Mouse (Mus musculus): ENCODE measurements around the gene Mfsd4a. TPM values are rescaled to one million over a fixed set of nuclear protein-coding genes. Genes with fewer than 3 reads are reported as not detected.
A peak's percentile ranks its signal among the peaks of the same experiment; 100 is the strongest.

The Mfsd4a gene
- total RNA-seq, 4 experiments from 2014 or later = 29.5 to 40.9 (median 32.2) TPM

DNA sequence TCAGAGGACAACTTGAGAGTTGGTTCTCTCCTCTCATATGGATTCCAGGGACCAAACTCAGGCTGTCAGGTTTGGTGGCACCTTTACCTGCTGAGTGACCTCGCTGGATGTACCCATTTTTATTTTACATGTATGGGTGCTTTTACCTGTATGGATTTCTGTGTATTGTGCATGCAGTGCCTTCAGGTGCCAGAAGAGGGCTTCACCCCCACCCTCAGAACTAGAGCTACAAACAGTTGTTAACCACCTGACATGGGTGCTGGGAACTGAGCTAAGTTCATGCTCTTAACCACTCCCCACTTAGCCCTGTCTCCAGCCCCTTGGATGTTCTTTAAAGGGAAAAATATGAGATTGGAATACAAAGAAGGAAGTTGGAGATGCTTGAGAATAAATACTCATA, 53.1 kb downstream of the Mfsd4a start:
- no peak for DNase-seq

DNA sequence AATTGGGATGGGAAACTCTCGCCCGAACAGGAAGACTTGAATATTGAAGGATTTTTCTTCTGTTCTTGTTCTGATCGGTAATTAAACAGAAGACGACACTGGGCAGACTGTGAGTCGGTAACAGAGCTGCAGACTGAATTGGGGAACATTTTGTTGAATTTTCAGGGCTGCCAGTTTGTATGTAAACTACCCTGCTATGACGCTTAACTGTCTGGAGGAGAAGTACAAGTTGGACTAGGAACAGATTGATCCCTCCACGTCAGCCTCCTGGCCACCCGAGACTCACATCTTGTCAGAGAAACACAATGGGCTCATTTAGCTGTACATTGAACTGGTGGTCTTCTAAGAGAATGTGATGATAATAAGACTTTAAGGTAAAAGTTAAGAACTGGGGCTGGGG, 55.0 kb downstream of the Mfsd4a start:
- DNase-seq = no peak

DNA sequence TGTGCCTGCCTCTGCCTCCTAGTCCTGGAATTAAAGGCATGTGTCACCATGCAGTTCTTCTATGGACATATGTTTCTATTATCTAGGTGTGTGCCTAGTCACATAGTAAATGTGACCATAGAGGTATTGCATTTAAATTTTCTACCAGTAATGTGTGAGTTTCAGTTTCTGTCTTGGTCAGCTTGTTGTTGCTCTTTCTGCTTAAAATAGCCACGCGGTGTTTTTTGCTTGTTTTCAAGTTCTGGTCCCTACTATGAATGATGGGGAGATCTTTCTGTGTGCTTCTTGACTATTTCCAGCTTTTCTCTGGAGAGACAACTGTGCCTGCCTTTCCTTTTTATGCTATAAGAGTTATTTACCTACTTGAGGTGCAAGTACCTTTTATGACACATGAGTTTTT, 56.1 kb downstream of the Mfsd4a start:
- no peak for DNase-seq

DNA sequence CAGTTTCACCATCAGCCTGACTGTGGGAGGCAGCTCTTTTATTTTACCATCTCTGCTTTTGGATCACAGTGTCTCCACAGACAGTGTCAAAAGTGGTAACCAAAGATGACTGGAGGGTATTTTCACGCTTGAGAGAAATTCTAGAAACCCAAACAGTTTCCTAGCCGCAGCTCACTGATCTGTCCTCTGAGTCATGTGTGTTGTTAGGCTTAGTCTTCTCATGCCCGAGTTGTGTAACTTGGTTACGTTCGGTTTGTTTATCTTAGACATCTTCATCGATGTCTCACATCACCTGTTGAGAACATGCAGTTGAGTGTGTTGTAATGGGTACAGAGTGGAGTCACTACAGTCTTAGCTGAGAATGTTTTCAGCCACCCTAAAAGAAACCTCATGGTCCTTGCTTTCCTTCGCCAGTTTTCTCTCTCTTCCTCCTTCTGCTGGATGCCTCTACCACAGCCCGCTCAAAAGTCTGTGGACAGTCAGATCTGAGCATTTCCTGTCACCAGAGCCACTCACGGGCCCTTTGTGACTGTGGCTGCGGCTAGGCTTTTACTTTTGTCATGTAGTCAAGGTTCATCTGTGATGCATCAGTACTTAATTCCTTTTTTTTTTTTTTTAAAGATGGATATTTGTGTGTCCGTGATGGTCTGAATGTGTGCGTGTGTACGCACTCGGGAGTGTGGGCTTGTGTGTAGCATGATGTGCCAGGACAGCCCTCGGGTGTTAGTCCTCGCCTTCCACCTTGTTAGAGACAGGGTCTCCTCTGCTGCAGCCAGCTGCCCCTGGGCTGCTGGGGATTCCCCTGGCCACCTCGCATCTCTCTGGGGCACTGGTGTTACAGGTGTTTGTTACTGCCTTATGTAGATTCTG, 57.0 kb downstream of the Mfsd4a start:
- DNase-seq = no peak

DNA sequence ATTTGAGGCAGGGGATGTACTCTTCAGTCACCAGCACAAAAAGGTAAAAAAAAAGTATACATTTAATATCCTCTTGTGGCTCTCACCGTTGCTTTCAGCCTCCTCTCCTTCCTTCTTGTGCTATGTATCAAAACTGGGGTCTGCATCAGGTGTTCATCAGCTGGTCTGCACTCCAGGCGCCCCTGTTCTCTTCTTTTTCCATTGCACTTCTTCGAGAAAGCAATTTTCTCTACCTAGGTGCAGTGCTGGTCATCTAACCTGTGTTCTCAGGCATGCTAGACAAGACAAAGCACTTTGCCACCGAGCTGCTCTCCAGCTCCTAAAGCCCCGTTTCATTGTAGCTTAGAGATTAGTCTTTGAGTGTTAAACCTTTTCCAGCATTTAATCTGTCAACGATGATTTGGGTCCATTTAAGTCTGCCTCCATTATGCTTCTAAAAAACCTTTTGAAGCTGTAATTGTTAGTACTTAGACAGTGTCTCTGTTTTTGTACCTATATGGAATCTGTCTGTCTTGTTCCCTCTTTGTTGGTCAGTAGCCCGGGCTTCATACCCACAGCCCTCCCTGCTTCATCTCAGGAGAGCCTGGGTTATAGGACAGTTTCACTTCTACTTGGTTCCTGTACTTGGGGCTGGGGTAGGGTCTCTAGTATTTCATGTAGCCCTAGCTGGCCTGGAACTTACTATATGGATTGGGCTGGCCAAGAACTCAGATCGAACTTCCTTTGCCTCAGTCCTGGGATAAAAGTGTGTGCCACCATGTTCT, 58.8 kb downstream of the Mfsd4a start:
- DNase-seq = no peak

DNA sequence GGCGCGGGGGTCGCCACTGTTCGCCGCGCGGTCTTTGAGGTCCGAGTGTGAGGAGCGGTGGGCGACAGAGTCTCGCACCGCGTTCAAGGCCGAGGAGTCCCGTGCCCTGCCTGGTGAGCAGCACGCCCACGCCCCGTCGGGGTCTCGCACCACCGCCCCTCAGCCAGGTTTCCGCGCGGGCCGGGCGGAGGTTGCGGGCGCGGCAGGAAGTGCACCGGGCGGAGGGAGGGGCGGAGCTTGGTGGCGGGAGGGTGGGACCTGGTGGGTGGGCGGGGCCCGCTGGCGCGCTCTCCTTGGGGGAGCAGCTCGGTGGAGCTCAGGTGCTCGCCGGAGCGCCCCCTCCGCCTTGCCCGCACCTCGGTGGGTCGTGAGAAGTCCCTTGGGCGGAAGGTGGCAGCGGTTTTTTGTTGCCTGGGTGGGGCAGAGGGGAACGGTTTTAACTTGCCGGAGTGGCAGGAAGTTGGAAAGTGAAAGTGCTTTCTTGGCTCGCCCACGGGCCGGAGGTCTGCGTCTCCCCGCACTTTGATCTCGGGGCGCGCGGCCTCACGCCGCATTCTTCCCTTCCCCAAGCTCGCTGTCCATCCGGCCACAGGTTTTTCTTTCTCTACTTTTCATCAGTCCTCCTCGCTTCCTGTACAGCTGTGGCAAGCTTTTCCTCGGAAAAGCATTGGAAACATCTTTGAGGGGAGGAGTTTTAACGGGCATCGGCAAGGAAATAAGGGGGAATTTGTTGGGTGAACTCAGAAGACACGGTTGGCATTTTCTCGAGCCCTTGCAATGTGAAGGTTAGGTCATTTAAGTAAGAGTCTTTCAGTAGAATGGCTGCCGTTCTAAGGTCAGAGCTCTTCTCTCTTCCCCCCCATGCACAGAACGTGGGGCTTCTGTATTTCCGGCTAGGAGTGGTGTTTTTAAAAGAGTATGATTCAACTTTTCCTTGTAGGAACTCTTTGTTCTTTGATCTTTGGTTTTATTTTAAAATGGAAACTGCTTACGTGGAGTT, 59.7 kb downstream of the Mfsd4a start:
- DNase-seq = peak; percentile 70

DNA sequence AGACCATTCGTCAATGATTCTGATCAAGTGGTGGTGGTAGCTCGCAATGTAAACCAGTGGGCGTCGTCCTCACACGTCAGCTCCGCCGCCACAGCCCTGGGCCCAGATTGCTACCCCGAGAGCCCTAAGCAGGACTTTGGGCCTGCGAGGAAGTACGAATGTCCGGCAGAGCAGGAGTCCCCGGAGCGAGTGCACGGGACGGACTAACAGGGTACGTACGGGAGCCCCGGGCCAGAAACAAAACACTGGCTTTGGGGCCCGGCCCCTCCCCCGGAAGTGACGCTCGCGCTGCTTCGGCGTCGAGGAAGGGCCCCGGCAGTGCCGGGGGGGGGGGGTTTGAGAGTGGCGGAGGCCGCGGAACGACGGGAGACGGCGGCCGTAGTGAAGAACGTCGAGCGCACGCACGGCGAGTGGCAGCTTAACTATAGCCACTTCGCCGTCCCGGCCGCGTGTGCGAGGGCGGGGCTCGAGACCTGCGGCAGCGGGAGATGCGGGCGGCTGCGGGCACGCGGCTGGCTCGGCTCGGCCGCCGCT, 60.5 kb downstream of the Mfsd4a start, which contains the start of gene Elk4:
Elk4 (plus strand) TSS at position 326 of the 534 bp plus-strand sequence.
- DNase-seq = peak; percentile 87

DNA sequence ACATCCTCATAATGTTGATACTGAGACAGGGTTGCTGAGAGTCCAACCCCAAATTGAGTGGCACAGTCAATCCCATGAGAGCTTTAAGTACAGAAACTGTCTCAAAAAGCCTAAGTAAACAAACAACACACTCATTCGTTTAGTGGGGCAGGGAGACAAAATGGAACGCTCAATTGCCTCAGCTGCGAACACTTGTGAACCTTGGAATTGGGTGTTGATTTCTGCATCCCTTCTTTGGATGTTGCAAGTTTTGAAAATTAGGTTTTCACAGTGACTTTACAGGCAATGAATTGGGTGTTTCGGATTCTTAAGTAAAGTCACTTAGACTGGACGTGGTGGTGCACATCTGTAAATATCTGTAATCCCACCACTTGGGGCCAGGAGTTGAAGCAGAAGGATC, 61.1 kb downstream of the Mfsd4a start:
- DNase-seq = no peak

DNA sequence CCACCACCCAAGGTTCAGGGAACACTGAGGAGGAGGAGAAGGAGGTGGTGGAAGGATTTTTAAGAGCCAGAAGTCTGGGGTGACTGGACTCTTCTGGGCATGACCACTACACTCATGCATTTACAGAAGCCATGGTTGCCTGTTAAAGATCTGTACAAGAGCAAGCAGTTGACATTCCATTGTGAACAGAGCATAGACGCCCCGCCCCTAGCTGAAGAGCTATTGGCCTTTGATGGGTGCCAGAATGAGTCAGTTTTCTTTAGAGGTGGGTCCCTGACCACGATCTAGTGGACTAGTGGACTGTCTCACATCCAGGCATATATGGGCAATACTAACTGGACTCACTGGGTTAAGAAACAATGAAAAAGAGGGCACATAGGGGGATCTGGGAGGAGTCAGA, 61.8 kb downstream of the Mfsd4a start:
- no peak for DNase-seq

DNA sequence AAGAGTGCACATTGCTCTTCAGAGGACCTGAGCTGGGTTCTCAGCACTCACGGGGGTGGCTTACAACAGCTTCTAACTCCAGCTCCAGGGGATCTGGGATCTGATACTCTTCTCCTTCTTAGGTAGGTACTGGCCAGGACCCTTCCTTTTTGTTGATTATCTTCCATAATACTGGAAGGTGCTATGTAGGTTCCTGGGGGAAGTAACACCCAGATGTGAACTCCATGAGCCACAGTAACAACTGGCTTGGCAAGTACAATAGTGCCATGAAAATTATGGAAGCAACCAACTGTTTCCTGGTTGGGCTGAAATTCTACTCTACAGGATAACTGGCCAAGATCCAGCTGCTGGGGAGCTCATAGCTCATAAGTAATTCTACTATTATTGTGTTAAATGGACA, 62.4 kb downstream of the Mfsd4a start:
- DNase-seq = no peak

DNA sequence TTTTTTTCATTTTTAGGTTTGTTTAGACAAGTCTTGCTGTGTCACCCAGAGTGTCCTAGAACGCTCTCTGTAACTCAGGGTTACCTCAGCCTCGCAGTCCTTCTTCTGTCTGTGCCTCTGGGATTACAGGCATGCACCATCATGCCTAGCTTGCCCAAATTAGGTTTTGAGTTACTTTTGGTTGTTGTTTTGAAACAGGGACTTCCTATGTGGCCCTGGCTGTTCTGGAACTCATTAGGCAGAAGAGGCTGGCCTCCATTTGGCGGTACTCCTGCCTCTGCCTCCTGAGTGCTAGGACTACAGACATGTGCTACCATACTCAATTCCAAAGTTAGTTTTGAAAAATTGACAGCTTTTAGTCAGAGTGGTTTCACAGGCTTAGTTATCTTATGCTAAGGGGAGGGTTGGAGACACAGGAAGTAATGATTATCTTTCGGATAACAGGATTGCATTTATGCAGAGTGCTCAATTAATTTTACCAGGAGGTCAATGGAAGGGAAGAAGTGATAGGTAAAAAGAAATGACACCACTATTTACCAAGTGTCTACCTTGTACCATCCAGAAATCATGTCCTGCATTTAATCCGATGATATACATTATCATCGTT, 63.2 kb downstream of the Mfsd4a start:
- no peak for DNase-seq

DNA sequence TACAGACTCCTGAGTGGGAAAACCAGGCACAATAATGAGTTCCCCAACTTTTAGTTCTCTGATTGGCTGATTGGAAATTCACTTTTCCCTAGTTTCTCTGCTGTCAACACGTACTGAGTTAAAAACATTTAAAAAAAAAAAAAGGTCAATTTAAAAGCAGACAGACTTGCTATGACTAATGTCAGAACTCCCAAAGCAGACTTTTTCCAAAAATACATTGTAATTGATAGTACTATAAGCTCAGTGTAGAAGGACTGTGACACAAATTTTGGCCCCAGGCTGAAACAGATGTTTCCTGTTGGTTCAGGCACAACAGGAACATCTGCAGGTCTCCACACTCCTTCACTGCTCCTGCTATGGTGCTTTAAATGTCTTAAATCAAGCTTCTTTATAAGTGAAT, 64.0 kb downstream of the Mfsd4a start:
- DNase-seq = no peak

DNA sequence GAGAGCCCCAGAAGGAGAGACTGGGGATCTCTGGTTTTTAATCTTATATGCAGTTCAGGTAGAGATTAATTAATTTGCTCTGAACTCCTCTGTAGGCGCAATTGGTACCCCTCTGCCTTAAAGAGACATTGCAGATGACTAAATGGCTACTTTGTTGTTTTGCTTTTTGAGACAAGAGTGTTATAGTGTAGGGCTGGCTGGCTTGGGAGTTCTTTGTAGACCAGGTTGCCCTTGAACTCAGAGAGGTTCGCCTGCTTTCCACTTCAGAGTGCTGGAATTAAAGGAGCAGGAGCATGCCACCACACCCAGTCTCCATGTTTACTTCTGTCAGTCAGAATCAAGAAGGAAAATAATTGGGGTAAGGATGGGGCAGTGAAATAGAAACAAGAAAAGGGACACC, 64.8 kb downstream of the Mfsd4a start:
- no peak for DNase-seq

DNA sequence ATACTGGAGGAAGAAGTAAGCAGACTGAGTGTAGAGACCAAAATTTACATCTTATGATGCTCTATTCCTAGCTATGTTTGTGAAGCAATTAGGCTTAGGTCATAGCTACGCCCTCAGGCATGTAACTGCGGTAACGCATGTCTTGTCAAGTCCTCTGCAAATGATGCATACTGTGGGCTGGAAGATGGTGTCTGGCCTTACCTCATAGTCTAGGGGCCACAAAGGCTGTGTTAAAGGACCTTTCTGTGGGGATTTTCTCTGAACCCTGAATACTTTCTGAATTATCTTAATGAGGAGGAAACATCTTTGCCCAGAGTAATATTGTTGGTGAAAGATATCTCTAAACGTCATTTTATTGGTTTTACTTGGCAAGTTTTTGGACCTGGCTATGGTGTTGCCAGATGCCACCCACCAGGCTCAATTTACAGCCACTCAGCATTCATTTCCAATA, 66.0 kb downstream of the Mfsd4a start:
- no peak for DNase-seq

DNA sequence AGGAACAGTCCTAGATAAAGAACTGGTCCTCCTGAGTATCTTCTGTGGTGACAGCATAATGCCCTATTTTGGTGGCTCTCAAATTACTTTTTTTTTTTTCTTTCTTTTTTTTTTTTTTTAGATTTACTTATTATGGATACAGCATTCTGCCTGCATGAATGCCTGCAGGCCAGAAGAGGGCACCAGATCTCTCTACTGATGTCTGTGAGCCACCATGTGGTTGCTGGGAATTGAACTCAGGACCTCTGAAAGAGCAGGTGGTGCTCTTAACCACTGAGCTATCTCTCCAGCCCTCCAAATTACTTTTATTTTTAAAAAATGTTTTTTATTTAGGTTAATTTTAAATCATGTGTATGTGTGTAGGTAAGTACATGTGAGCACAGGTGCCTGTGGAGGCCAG, 67.4 kb downstream of the Mfsd4a start:
- DNase-seq = no peak

DNA sequence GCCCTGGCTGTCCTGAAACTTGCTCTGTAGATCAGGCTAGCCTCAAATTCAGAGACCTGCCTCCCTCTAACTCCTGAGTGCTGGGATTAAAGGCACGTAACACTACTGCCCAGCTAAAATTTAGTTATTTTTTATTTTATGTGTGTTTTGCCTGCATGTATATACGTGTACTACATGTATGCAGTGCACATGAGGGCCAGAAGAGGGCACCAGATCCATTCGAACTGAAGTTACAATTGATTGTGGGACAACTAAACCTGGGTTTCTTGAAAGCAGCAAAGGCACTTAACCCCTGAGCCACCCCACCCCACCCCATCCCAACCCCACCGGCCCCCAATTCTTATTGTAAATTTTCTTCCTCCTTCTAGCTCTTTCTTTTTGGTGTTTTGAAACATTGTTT, 72.8 kb downstream of the Mfsd4a start:
- no peak for DNase-seq

DNA sequence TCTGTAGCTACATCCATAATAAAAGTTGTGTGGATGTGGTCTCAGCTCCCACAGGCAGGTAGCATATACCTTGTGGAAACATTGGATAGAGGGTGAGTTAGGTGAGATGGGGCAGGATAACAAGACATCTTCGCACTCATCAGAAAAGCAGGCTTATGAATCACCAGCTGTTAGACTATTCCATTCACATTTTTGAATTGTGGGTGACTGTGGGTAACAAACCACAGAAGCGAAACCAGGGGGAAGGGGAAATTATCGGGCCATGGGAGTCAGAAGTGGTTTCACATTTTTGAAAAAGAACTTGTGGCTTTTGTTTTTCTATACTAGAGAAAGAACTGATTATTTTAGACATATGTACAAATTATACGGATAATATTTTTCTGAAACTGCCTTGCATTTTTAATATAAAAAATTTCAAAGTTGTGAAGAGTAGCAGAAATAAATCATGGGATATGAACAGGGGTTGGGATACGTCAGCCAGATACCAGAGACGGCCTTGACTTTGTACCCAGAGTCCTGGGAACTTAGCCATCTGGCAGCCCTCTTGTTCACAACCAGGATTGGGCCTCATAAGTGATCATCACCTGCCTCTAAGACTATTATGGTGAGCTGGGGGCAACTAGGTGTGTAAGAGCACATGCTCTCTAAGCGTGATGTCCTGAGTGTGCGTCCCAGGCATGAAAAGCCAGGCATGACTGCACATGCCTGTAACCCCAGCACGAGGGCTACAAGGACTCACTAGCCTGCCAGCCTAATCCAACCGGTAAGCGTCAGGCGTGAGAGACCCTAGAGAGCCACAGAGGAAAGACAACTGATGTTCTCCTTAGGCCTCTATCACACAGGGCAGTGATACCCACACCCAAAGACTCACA, 74.5 kb downstream of the Mfsd4a start:
- peak; percentile 80 for DNase-seq

DNA sequence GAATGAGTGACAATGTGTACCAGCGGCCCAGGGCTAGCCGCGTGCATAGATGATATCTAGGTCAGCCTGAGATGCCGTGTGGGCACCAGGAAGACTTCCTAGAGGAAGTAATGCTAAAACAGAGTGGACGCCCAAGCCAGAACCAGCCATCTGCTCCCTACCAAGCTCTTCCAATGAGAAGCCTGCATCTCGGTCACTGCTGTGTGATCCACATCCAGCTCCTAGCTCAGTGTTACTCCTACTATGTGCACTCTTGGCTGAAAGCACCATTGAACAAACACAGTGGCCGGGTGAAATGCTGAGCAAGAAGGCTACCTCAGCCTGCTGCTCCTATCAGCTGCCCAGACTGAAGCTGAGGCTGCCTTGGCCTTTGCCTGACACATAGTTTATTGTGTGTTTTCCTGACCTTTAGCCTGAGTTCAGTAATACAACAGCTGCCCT, 75.3 kb downstream of the Mfsd4a start:
- peak; percentile 46 for DNase-seq

DNA sequence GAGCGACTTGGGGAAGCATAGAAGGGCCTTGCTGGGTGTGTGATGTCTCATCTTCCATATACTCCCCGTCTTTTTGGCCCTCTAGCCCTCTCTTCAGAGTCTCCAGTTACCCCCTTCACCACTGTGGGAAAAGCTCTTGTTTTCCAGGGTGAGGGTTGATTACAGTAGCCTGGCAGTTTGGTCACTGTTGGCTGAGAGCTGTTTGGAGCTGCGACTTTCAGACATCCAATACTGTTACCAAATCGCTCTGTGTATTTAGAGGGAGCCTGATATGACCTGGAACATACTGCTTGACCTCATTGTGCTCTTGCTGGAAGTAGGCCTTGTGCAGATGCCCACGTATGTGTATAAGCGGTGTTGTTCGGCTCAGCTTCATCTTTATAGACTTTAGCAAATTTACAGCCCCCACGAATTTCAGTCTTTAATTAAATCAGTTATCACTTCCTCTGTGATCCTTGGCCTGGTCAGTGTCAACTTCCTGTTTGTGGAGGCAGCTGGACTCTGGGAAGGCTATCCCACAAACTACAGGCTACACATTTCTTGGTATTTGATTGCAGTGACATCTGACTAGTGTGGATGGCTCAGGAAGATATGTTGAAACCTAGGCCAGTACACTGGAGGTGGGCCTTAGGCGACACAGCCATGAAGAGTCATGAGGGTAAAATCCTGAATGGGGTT, 77.6 kb downstream of the Mfsd4a start:
- no peak for DNase-seq

DNA sequence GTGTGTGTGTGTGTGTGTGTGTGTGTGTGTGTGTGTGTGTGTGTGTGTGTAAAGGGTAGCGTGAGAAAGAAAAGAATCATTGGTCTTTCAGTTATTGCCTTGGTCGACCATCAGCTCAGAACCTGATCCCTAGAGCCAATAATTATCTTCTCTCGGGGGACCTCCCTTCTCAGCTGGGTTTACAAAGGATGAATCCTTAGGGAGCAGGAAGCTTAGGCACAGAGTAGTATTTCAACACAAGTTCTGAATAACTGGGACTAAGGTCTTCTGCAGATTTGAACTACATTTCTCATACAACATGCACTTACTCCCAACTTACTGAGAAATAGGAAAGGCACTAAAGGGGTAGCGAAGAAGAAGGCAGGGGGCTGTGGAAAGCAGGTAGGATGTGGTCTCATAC, 78.4 kb downstream of the Mfsd4a start:
- no peak for DNase-seq

Measured in adrenal gland, adult 8-10 months (tissue).